Mouse (Mus musculus) thymus, postnatal 25 days (tissue): ENCODE data around the gene Nhsl2.
"Not testable (repeated sequence)": the region's sequence is repeated elsewhere in the genome, so short reads cannot be mapped to it uniquely, and the experiment has no call there.

Source experiments
- DNase-seq: peaks from one replicate; pipeline ENCODE4 v3.0.0; 2022

The Nhsl2 gene

DNA sequence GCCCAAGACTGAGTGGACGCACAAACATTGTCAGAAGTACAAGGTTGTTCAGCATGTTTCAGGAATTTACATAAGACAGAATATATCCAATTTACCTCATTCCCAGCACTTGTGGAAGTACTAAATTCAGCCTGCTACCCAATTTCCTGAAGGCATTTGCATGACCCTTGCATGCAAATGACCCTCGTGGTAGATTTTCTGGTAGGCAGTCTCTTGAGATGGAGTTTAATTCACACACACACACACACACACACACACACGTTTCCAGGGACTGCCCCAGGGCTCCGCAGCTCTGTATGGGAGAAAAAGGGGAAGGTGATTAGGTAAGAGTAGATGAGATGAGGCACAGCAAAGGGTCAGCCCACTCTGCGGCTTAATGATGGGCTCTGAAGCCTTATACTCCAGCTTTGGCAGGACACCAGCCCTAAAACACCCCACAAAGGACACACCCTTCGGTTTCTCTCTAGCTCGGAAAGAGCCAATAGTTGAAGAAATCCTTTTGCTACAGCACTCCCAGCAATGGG is 245.3 kb downstream of the Nhsl2 start:
- no peak for DNase-seq

GRCm38 (mm10) chrX:102101886-102102285 is 252.7 kb downstream of the Nhsl2 start:
- no peak for DNase-seq

- not testable (repeated sequence) for DNase-seq
Measured at GRCm38 (mm10) chrX:102103830-102104229, 254.6 kb downstream of the Nhsl2 start.

DNA sequence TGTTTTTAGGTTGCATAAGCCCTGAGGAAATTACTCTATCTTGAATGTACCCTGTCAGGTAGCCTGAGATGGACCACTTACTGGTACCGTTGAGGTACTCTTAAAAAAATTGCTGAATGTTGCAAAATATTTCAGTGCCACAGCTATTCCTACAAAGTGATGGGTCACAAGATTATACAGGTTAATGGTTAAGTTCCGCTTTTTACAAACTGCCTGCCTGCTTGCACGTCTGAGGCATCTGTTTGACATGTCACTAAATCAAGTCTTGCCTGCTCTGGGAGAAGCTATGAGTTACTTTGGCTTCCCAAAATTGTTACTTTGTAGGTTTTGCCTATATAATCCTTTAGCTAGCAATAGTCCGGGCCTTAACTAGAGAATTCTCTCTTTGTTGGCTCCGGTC is 260.2 kb downstream of the Nhsl2 start:
- not testable (repeated sequence) for DNase-seq

DNA sequence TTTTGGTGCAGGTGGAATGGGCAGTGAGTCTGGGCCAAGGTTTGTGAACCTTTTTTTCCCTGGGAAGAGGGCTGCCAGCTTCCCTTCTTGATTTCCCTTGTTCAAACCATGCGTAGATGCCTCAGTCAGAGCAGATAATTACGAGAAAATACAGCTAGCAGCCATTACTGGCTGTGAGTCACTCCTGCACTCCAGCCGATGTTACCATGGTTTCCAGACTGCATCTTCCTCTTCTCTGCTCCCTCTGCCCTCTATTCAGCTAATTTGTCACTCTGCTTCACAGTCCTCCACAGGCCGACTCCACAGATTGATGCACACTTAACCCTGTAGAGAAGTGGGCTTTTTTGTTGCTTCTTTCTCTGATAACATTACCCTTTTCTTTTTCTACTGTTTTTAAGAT is 266.5 kb downstream of the Nhsl2 start:
- no peak for DNase-seq

- peak; percentile 91 for DNase-seq
Measured at GRCm38 (mm10) chrX:102119042-102119864, 270.1 kb downstream of the Nhsl2 start, which contains the start of gene Pin4. Gene Pin4 (plus strand): TSS chrX:102119447.

GRCm38 (mm10) chrX:102121321-102121720 is 272.1 kb downstream of the Nhsl2 start:
- DNase-seq, result no peak

DNA sequence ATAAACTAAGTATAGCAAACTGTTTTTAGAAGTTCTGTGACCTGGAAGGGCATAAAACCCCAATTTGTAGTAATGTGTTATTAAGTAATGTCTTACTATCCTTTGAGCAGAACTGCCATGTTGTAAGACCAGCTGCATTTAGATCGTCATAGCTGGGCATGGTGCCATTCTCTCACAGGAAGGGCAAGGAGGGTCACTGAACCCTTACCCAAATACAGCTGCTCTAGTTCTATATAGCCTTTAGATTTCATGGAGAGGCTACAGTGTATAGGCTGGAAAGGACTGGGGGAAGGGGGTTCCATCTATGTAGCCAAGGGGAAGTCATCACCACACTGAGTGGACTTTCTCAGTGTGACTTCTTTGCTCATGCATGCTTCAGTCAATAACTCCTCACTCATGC is 292.0 kb downstream of the Nhsl2 start:
- no peak for DNase-seq
